Mouse (Mus musculus) neural tube, embryonic 15.5 days (tissue): ENCODE results near the gene Adgrl2. TPM values are rescaled to one million over a fixed set of nuclear protein-coding genes. Genes with fewer than 3 reads are reported as not detected.

Experiments used
- ATAC-seq: fragments of 200-750 bp; cut with Nextera tagmentation; 2 replicates; pipeline ENCODE4 v1.8.0; 2017; ENCODE audit warnings: mild to moderate bottlenecking, moderate TSS enrichment, moderate library complexity; ENCODE audit not compliant: low FRiP score
- H3K27ac ChIP-seq: fragments of 300-500 bp; sonication (generic); replicated peaks from 2 replicates; pipeline ENCODE4 v1.5.1; 2015; ENCODE audit warnings: mild to moderate bottlenecking, inconsistent platforms
- H3K27me3 ChIP-seq: fragments of 300-500 bp; sonication (generic); replicated peaks from 2 replicates; pipeline ENCODE4 v1.6.1; 2015; ENCODE audit warnings: inconsistent platforms
- H3K36me3 ChIP-seq: fragments of 300-500 bp; sonication (generic); 2 replicates; pipeline ENCODE4 v1.6.1; 2015; ENCODE audit warnings: inconsistent platforms
- H3K4me1 ChIP-seq: fragments of 300-500 bp; sonication (generic); 2 replicates; pipeline ENCODE4 v1.6.1; 2015; ENCODE audit warnings: inconsistent platforms
- H3K4me2 ChIP-seq: fragments of 300-500 bp; sonication (generic); 2 replicates; pipeline ENCODE4 v1.6.1; 2015; ENCODE audit warnings: inconsistent platforms, mild to moderate bottlenecking, moderate library complexity
- H3K4me3 ChIP-seq: fragments of 300-500 bp; sonication (generic); replicated peaks from 2 replicates; pipeline ENCODE4 v1.5.1; 2015; ENCODE audit warnings: mild to moderate bottlenecking, inconsistent platforms
- H3K9ac ChIP-seq: fragments of 300-500 bp; sonication (generic); replicated peaks from 2 replicates; pipeline ENCODE4 v1.6.1; 2015; ENCODE audit warnings: mild to moderate bottlenecking, inconsistent platforms
- H3K9me3 ChIP-seq: fragments of 300-500 bp; sonication (generic); replicated peaks from 2 replicates; pipeline ENCODE4 v1.6.1; 2016; ENCODE audit warnings: inconsistent platforms
- WGBS: fragments of 180-500 bp; shearing (Covaris S2); methylation state at CpG from one replicate; pipeline ENCODE4 v1.1.7; 2015; ENCODE audit warnings: mixed read lengths; 5-methylcytosine and 5-hydroxymethylcytosine counted together
- polyA plus RNA-seq: library from polyadenylated mRNA; unstranded; fragments of >200 nt; fragmentation: Nextera tagmentation; extraction: Ambion mirVana; gene quantifications from 2 replicates; pipeline ENCODE4 v1.2.1, GENCODE M21; 2015

Adgrl2 gene
- polyA plus RNA-seq, 1 experiment from 2014 or later: 171 TPM

DNA sequence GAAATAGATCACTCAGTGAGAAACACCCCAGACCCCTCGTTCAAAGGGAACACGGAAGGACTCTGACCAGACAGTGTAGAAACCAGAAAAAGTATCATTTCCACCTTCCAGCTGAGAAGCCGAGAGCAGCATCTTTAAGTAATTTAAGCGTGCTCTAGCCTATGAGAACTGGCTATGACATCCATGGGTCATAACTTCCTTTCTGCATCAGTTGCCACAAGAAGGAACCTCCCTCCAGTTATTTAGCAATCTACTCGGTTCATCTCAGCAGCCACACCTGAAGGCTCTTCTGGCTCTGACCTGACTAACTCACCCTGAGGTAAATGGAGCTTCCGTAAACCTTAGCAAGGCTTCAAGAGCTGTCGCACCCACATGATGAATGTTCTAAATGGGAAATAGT lies 72.5 kb downstream of the Adgrl2 start:
- no peak overlapping the region for H3K9ac ChIP-seq
- no peaks in the 10 kb centered on the region for H3K36me3 ChIP-seq
- H3K4me1 ChIP-seq: peaks cover 47% of the 10 kb centered on the region
- ATAC-seq: no peak
- H3K9me3 ChIP-seq: no peaks in the 10 kb centered on the region
- WGBS: 78% methylated on average over 7 of the region's 7 CpGs
- H3K4me3 ChIP-seq: no peak overlapping the region
- no peak overlapping the region for H3K27ac ChIP-seq
- no peaks in the 10 kb centered on the region for H3K27me3 ChIP-seq
- no peak overlapping the region for H3K4me2 ChIP-seq

DNA sequence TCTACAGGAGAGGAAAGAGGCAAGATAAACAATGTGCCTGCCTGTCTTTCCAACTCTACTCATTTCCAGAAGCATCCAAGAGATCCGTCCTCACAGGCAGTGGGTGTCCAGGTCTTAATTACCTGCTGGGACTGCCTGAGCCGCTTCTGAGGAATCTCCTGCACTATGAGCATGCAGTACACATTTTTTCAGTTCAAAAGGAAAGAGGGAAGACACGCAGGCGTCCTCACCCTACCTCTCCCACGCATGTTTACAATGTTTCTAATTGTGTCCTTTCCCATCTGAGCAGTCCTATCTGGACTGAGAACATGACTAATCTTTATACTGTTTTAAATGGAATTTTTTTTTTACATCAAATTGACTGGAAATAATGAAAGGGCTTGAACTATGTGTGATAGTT lies 74.1 kb downstream of the Adgrl2 start:
- no peak overlapping the region for H3K9ac ChIP-seq
- no peak for ATAC-seq
- H3K36me3 ChIP-seq: no peaks in the 10 kb centered on the region
- no peak overlapping the region for H3K4me2 ChIP-seq
- 58% methylated on average over 5 of the region's 5 CpGs for WGBS
- H3K9me3 ChIP-seq: no peaks in the 10 kb centered on the region
- peaks cover 46% of the 10 kb centered on the region for H3K4me1 ChIP-seq
- no peak overlapping the region for H3K4me3 ChIP-seq
- no peak overlapping the region for H3K27ac ChIP-seq
- H3K27me3 ChIP-seq: no peaks in the 10 kb centered on the region

DNA sequence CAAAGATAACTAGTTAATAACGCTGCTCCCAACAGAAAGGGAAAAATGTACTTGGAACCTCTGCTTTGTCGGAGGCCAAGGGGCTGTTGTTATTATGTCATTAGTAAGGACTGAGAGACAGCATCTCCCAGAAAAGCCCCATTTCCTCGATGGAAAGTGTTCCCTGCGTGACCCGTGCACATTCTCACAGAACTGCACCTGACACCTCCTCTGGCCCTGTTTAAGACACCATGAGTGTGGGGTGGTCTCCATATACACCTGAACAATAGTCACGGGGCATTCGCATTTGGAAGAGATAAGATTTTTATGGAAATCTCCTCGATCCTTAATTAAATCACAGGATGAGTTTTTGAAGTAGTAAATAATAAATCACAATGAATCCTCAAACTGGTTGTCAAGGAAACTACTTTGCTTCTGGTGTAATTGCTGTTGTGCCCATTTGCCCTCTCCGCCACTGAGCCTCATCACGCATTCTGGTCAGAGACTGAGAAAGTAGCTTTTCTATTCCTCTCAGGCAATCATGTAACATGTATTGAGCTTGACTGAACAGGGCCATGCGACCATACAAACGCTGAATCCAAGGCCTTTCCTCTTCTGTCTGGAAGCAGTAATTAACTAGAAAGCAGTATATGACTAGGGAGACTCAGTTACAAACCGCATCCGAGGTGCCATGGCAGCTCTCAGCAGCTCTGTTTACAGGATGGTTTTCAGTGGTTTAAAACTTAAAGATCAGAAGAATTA lies 77.2 kb downstream of the Adgrl2 start:
- H3K36me3 ChIP-seq: no peaks in the 10 kb centered on the region
- WGBS: 37% methylated on average over 14 of the region's 14 CpGs
- no peak overlapping the region for H3K27ac ChIP-seq
- no peaks in the 10 kb centered on the region for H3K9me3 ChIP-seq
- H3K9ac ChIP-seq: no peak overlapping the region
- no peak; the same call in 1 of the 2 replicates for ATAC-seq
- H3K27me3 ChIP-seq: no peaks in the 10 kb centered on the region
- no peak overlapping the region for H3K4me3 ChIP-seq
- no peak overlapping the region for H3K4me2 ChIP-seq
- peaks cover 32% of the 10 kb centered on the region for H3K4me1 ChIP-seq

DNA sequence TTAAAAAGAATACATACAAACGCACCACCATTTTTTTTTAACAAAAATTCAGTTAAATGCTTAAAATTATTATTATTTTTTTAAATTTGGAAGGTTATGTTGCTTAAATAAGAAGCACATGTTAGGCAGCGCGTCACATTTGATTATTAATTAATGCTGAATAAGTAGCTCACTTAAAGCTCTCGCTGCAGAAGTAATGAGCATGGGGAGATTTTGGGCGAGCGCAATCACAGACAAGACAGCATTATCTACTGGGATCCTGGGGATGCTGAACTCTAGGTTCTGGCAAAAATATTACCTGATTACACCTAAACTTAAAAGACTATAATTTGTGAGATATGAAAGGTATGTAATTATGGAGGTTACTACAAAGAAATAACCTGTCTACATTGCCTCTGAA lies 77.8 kb downstream of the Adgrl2 start:
- Histone ChIP-seq H3K4me1 (peaks cover 32% of the 10 kb centered on the region), H3K4me2 (no peak overlapping the region), H3K36me3 (no peaks in the 10 kb centered on the region), H3K4me3 (no peak overlapping the region), H3K27ac (no peak overlapping the region), H3K9me3 (no peaks in the 10 kb centered on the region), H3K9ac (no peak overlapping the region), H3K27me3 (no peaks in the 10 kb centered on the region)
- no peak for ATAC-seq
- WGBS: 53% methylated on average over 6 of the region's 6 CpGs

DNA sequence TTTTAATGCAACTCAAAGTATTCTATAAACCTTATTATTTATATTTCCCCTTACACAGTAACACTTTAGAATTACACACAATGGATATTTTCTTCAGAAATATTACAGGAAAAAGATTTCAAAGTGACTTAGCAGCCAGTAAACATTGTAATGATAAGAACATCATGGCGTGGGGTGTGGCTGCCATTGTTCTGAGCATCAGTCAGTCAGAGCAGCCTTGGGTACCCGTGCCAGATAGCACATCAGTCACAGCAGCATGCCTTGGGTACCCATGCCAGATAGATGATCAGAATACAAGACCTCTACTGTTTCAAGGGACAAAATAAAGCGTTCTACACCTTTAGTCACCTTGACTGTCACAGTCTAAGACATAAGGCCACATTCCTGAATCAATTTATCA lies 82.5 kb downstream of the Adgrl2 start:
- H3K36me3 ChIP-seq: no peaks in the 10 kb centered on the region
- no peak overlapping the region for H3K9ac ChIP-seq
- no peaks in the 10 kb centered on the region for H3K9me3 ChIP-seq
- H3K4me1 ChIP-seq: peaks cover 32% of the 10 kb centered on the region
- H3K27me3 ChIP-seq: no peaks in the 10 kb centered on the region
- WGBS: 70% methylated on average over 3 of the region's 3 CpGs
- H3K4me3 ChIP-seq: no peak overlapping the region
- ATAC-seq: no peak
- H3K4me2 ChIP-seq: no peak overlapping the region
- H3K27ac ChIP-seq: no peak overlapping the region

DNA sequence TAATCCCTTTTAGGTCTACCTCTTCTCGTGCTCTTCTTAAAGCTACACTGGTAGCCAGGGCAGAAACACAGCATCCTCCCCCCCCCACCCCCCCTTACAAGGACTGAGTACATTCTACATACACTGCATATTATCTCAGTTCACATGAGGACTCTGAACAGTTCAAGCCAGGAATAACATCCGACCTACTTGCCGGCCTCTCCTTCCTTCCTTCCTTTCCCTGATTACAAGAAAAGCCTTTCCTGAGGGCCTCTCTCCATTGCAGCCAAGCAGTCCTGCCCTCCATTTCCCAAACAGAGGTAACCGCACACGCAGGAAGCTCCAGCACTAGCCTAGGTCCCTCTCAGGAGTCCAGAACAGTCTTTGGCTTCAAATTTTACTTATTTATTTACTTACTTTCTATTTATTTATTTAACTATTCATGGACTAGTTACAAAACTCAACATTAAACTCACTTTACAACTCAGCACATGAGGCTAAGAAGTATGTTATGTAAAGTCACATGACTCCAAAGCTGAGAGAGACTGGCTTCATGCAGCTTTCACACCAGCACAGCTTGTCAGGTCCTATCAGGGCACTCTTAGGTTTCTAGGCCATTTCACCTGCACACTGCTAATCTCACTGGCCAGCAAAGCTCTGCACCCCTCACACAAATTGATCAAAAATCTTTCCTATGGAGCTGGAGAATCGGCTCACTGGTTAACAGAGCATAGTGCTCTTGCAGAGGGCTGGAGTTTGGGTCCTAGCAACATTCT lies 83.2 kb downstream of the Adgrl2 start:
- no peaks in the 10 kb centered on the region for H3K9me3 ChIP-seq
- H3K9ac ChIP-seq: no peak overlapping the region
- no peaks in the 10 kb centered on the region for H3K36me3 ChIP-seq
- H3K4me2 ChIP-seq: no peak overlapping the region
- no peaks in the 10 kb centered on the region for H3K27me3 ChIP-seq
- H3K27ac ChIP-seq: no peak overlapping the region
- peaks cover 27% of the 10 kb centered on the region for H3K4me1 ChIP-seq
- WGBS: 87% methylated on average over 6 of the region's 6 CpGs
- no peak for ATAC-seq
- H3K4me3 ChIP-seq: no peak overlapping the region

DNA sequence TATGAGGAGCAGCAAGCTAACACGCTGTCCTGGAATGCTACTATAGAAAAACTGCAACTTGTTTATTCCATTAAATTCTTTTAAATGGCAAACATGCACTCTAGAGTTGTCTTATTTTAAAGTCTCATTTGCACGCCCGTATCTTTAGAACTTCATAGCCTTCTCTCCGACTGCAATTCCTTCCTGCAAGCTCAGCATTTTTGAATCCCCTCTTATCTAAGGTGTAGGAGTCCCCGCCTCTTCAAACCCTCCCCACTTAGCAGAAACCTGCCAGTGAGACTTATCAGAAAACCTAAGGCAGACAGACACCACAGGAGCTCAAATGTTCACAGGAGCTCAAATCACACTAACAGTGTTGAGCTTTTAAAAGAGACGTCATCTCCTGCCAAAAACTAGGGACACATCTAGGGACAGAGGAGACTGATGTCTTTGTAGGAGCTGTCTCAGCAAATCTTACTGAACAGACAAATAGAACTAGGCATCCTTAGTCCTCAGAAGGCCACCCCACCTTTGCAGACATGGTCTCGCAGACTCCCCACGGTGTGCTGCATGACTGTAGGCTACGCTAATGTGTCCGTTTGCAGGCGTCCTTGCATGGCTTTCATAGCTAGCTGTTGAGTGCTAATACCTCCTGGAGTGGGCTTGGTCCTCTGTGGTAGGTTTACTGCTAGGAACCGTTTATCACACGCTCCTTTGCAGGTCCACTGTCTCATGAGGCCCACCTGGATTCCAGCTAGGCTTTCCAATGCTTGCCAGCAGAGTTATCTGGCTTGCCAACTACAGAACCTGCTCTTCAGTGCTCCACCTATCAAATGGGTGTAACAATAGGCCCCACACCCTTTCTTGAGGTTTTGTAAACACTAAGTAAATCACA lies 84.2 kb downstream of the Adgrl2 start:
- Histone ChIP-seq H3K27me3 (no peaks in the 10 kb centered on the region), H3K9me3 (no peaks in the 10 kb centered on the region), H3K36me3 (no peaks in the 10 kb centered on the region), H3K27ac (no peak overlapping the region), H3K4me3 (no peak overlapping the region), H3K4me1 (peaks cover 25% of the 10 kb centered on the region), H3K4me2 (no peak overlapping the region), H3K9ac (no peak overlapping the region)
- WGBS: 60% methylated on average over 13 of the region's 13 CpGs
- peak; percentile 21; the same call in 1 of the 2 replicates for ATAC-seq

DNA sequence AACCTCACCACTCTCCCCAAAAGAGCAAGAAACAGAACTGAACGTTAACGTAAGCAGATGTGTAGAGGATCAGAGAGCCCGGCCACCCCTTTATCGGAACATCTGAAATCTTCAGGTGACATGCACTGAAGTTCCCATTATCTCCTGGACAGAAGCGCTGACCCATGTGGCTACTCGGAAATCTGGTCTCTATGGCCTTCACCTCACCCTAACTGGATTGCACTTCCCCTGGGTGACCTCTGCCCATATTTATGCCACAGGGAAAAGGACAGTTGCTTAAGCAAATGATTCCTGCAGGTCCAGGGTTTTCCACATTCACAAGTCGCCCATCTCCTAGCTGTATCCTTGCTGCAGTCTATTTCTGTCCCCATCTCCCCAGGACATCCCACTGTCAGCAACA lies 84.9 kb downstream of the Adgrl2 start:
- Histone ChIP-seq H3K27ac (no peak overlapping the region), H3K27me3 (no peaks in the 10 kb centered on the region), H3K9me3 (no peaks in the 10 kb centered on the region), H3K4me3 (no peak overlapping the region), H3K4me1 (peaks cover 31% of the 10 kb centered on the region), H3K36me3 (no peaks in the 10 kb centered on the region), H3K4me2 (no peak overlapping the region), H3K9ac (no peak overlapping the region)
- 77% methylated on average over 7 of the region's 7 CpGs for WGBS
- ATAC-seq: no peak

DNA sequence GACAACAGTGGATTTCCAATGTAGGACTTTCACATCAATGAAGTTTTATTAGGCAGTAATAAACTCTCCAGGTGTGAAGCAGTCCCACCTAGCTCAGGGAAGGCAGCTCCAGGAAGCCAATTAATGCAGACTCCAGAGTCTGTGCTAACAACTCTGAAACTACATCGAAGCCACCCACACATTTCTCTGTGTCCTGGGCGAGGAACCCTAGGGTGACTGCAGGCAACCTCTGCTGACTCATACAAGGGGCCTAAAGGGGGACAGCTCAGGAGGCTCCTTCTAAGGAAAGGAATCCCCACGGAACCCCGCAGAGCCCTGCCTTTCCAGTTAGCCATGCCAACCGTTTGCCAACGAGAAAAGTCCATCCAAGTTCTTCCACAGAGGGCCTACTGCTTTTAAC lies 90.5 kb downstream of the Adgrl2 start:
- Histone ChIP-seq H3K36me3 (no peaks in the 10 kb centered on the region), H3K4me1 (peaks cover 53% of the 10 kb centered on the region), H3K4me3 (no peak overlapping the region), H3K9me3 (no peaks in the 10 kb centered on the region), H3K27me3 (no peaks in the 10 kb centered on the region), H3K27ac (no peak overlapping the region), H3K9ac (no peak overlapping the region), H3K4me2 (no peak overlapping the region)
- ATAC-seq: no peak
- 25% methylated on average over 6 of the region's 6 CpGs for WGBS

DNA sequence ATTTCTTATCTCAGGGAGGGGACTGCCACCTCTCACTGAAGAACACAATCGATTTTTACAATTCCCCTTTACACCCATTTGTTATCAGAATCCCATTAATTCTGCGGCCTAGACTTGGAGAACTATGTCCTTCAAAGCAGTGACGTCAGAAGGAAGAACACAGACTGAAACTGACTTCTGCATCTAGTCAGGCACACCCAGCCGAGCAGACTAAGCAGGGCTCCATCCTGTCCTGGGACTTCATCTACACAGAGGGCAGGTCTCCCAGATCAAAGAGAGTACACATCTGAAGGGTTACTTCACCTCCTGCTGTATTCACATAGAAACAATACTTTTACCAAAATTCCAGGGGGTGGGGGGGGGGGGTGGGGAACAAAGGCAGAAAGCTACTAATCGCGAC lies 90.9 kb downstream of the Adgrl2 start:
- no peak for ATAC-seq

DNA sequence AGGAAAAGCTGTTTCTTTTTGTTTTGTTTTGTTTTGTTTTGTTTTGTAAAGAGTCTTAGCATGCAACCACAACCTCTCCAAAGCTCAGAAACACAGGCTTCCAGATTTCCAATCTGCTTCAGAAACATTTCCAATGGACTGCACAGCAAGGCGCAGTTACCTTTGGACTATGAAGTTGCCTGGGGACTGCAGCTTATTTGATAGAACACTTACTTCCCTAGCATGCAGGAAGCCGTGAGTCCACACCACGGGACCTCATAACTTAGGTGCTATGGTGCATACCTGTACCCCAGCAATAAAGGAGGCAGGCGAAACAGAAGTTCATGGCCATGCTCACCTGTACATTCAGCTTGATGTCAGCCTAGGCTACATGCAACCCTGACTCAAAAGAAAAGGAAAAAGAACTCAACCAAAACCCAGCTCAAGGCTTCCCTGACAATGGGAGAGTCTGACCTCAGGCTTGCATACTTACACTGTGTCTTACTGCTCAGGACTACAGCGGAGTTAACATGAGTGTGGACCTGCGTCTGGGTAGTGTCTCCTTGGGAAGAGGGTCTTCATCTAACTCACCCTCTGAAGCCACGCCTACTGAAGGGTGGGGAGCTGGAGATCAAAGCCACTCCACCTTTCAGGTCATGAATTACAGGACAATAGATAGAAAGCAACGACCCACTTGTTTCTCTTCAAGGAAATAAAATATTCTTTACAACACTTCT lies 91.7 kb downstream of the Adgrl2 start:
- ATAC-seq: no peak
- Histone ChIP-seq H3K27ac (0 out of 2 replicates have a peak overlapping the region, but pooled peaks have one; percentile 48), H3K4me3 (no peak overlapping the region), H3K27me3 (no peaks in the 10 kb centered on the region), H3K4me2 (no peak overlapping the region), H3K9ac (no peak overlapping the region), H3K4me1 (peaks cover 56% of the 10 kb centered on the region), H3K36me3 (no peaks in the 10 kb centered on the region), H3K9me3 (no peaks in the 10 kb centered on the region)
- WGBS: 63% methylated on average over 8 of the region's 8 CpGs

More for the DNA sequence above, 90.9 kb downstream of the Adgrl2 start:
- H3K4me2 ChIP-seq: no peak overlapping the region
- no peaks in the 10 kb centered on the region for H3K27me3 ChIP-seq
- peaks cover 56% of the 10 kb centered on the region for H3K4me1 ChIP-seq
- 30% methylated on average over 6 of the region's 6 CpGs for WGBS
- H3K9me3 ChIP-seq: no peaks in the 10 kb centered on the region
- H3K4me3 ChIP-seq: no peak overlapping the region
- H3K27ac ChIP-seq: no peak overlapping the region
- no peaks in the 10 kb centered on the region for H3K36me3 ChIP-seq
- no peak overlapping the region for H3K9ac ChIP-seq
